Mouse (Mus musculus) inflammation-experienced regulatory T-cells, adult 6 months (primary cell): ENCODE results near the gene Ldlrap1. TPM values are rescaled to one million over a fixed set of nuclear protein-coding genes. Genes with fewer than 3 reads are reported as not detected.

Experiments
- ATAC-seq: one replicate; pipeline ENCODE4 v1.8.0; 2017
- polyA plus RNA-seq, 3 experiments: library from polyadenylated mRNA; unstranded; fragments of 100-300 nt; shearing (Covaris generic); gene quantifications; one replicate each; pipeline ENCODE4 v1.2.1; 2017

The Ldlrap1 gene
- polyA plus RNA-seq, 3 experiments from 2014 or later, result 14.2 to 31.3 (median 24.4) TPM

DNA sequence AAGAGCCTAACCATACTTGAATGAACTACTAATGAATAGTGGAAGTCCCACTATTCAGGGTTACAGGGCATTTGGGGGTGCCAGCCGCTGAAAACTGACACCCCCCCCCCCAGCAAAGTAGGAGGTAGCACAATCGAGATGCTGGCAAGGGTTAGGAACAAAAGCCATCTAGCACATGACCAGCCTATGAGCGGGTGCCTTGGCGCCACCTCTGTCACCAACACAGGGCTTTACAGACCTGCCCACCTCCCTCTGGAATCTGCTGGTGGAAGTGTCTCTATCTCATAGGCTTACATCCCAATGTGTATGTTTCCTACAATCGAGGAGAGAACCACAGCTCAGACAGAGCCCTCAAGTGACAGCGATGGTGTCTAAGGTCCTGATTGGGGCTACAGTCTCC, 17.0 kb downstream of the Ldlrap1 start:
- no peak for ATAC-seq

DNA sequence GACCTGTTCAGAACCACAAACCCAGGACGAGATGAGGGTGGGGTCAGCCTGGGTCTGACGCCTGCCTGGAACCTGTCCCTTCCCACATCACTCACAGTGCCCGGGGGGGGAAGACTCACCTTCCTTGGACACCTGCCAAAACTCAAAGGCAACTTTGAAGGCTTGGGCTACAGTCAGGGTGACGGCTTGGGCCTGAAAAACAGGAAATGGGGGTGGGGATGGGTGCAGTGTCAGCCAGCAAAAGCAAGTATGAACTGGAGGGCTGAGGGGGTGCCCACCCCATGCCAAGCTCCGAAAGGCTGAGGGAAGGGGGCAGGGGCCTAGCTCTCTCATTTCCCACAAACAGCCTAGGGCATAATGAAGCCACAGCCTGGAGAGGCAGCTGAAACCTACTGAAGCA, 17.6 kb downstream of the Ldlrap1 start:
- peak; percentile 81 for ATAC-seq

GRCm38 (mm10) chr4:134749301-134750030, 18.4 kb downstream of the Ldlrap1 start:
- peak; percentile 5 for ATAC-seq

DNA sequence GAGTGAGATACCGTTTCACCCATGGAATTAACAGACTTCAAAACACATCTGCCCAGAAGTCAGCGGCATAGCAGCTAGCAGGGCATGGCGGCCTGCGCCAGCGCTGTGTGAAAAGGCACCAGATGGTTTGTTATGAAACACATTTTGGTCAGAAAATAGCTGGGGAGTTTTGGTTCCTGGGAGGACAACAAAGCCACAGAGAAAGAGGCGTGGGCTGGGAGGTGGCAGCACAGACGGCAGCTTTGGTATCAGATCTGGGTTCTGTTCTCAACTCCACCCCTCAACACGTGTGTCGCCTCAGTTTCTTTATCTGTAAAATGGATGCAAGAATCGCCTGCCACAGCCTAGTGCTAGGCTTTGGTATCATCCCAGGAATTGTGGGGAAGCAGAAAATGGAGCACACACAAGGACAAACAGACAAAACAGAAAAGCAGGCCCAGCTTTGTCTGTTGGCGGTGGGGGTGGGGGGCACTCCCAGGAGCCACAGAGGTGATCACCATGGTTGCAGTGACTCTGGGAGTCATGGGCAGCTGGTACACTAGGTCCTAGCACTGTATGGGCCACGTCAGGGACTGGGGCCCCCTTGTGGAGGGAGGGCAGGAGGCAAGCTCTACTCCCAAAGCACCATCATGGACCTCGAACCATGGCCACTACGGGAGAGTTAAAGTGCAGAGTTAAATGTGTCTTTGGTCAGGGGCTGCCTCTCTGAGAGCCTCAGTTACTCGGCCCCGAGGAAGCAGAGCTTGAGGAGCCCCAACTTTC, 21.7 kb downstream of the Ldlrap1 start:
- ATAC-seq, result no peak

DNA sequence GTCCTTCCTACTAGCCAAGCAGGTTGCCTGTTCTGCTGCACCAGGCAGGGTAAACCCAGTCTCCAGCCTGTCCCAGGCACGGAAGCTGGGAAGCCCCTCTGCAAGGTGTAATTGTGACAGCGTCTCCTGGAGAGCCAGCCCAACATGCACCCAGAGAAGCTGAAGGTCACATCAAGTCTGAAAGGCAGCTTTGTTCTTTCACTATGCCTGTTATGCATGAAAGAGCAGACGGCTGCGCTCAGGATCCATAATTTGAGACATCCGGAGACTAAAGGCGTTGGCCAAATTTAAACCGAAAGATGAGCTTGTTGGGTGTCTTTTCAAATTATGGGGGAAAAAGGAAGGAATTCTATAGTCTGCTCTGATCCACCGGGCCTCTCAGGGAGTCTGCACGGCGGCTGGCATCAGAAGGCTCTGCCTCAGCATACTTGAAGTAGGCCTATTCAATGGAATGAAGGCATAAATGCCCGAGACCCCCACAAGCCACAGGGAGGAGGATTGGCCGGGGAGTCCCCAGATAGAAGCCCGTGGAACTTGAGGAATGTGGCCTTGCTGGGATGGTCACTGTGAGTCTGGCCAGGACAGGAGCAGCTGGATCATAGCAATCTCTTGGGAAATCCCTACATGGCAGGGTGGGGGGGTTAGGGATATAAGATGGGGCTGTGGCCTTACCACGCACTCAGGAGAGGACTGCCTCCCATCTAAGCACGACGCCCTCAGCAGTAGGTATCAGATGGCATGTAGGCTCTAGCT, 23.8 kb downstream of the Ldlrap1 start:
- ATAC-seq, result no peak

GRCm38 (mm10) chr4:134741949-134742348, 25.9 kb downstream of the Ldlrap1 start:
- ATAC-seq, result no peak

DNA sequence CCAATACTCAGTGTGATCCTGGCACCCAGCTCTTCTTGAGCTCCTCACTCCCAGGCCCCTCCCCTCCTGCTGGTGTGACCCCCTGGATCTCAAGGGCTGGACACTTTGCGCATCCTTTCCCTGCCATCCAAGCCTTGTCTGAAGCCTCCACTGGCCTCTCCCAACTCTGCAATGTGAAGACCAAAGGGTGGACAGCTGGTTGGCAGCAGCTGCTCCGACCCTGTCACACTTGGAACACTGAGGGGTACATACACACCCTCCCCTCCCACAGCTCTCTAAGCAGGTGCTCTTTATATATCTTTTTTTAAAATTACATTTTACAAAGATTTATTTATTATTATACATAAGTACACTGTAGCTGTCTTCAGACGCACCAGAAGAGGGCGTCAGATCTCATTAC, 27.6 kb downstream of the Ldlrap1 start:
- no peak for ATAC-seq

DNA sequence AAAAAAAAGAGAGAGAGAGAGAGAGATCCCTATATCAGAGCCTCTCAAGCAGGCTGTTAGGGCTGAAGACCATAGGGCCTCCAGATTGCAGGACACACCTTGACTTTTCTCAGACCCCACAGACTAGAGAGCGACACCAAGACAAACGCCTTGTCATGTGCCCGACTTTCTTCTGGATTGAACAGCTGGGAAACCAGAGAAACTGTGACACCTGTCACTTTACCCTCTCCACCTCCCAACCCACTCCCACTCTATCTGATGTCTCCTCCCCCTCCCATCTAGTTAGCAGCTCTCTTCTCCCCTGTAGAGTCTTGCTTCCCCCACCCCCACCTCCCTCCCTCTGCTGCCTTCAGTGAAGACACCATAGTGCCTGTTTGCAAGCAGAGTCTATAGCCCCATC, 28.3 kb downstream of the Ldlrap1 start:
- ATAC-seq, result no peak

GRCm38 (mm10) chr4:134737365-134737910, 30.4 kb downstream of the Ldlrap1 start:
- ATAC-seq, result peak; percentile 10

- no peak for ATAC-seq
These were observed 31.7 kb downstream of the Ldlrap1 start for GRCm38 (mm10) chr4:134736147-134736546.

- ATAC-seq, result peak; percentile 78
These were observed 33.2 kb downstream of the Ldlrap1 start for GRCm38 (mm10) chr4:134734629-134735081.

DNA sequence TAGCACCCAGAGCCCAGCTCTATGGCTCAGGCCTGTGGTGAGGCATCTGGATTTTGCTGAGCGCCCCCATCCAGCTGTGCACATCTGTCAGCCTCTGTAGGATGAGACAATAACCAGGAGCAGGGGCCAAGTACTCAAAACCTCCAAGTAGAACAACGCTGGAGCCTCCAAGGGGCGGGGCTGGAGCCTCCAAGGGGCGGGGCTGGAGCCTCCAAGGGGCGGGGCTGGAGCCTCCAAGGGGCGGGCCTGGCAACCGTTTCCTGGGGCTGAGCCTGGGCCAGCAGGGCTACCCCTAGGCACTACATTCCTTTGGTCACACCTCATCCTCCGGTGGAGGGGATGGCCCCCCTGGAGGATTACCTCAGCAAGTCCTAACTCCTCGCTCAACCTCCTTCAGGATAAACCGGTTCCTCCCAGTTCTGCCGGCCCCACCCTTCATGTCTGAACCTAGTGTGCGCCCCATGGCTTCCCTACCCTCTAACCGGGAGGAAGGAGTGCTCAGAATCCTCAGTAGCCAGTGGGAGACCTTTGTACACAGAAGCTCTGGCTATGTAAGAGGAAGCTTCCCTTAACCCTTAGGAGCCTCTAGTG, 33.7 kb downstream of the Ldlrap1 start:
- peak; percentile 50 for ATAC-seq

- no peak for ATAC-seq
These were observed 34.5 kb downstream of the Ldlrap1 start for GRCm38 (mm10) chr4:134733371-134733770.

DNA sequence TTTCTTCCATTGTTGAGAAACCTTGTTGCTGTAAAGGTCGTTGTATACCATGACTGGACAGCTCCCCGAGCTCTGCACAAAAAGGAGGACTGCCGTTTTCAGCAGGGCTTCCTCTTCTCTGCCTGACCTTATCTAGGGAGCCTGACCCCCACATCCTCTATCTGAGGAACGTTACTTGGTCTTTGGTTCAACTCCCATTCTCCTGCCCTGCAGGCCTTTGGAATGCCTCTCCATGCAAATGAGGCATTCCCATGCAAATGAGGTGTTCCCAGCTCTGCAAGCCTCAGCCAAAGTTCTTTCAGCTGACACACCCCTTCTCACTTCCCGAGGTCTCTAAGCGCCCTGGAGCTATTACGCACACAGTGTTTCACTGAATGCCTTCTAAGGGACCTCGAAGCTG, 37.7 kb downstream of the Ldlrap1 start:
- ATAC-seq, result no peak

GRCm38 (mm10) chr4:134725735-134726345, 42.0 kb downstream of the Ldlrap1 start:
- no peak for ATAC-seq

DNA sequence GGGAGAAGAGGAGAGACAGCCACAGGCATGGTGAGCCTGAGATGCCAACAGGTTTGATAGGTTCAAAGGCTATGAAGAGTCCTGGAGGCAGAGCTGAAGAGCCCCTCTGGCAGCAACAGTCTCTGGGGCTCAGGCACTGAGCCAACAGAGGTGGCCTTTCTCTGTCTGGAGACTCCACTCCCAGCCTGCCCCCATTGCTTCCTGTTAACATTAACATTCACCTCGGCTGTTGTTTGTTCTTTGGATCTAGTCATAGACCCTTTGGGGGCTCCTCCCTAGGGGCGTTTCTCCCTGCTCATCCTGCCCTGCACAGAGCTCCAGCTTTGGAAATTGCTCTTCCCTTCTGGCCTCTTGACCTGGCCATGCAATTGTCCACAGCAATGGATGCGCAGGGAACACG, 42.9 kb downstream of the Ldlrap1 start:
- no peak for ATAC-seq

DNA sequence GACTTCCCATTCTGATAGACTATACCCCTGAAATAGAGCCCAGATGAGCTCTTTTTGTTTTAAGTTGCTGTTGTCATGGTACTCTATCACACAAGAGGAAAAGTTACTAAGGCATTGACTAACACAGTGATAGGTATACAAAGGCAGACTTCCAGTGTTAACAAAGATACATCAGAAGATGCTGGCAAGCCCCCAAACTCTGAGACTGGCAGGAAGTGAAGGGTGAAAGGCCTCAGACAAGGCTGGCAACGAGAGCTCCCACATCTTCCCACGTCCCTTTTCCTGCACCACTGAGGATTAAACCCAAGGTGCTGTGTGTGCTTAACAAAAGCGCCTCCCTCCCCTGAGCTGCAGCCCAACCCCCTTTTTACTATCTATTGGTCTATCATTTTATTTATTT, 44.6 kb downstream of the Ldlrap1 start:
- ATAC-seq, result no peak

DNA sequence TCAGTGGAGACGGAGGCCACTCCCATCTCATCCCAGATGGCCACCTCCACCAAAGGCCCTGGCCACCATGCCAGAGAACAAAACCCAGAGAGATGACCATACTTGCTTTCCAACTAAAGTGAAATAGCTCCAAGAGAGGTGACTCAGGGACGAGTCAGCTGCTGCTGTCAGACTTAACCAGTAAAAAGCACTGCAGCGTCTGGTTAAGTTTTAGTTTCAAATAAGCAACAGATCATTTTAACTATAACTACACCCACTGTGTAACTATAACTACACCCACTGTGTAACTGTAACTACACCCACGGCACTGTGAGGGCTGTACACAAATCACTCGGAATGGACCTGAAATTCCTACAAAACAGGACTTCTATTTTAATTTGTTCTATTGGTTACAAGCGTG, 46.7 kb downstream of the Ldlrap1 start:
- no peak for ATAC-seq

- no peak for ATAC-seq
These were observed 47.5 kb downstream of the Ldlrap1 start for GRCm38 (mm10) chr4:134720371-134720770.

DNA sequence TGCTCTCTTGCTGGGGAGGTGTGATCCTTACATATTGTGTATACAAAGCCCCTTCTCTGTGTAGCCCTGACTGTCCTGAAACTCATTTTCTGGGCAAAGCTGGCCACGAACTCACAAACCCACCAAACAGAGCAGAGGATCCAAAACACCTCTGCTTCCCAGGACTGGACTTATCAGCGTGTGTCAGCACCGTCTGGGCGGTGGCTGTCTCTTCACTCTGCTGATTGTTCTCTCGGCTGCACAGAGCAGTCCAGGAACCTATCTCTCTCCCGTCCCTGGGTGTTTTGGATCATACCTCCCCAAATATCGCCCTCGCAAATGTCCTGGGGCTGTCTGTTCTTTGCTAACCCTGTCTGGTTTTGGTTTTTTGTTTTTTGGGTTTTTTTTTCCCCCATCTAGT, 48.3 kb downstream of the Ldlrap1 start:
- ATAC-seq, result no peak

DNA sequence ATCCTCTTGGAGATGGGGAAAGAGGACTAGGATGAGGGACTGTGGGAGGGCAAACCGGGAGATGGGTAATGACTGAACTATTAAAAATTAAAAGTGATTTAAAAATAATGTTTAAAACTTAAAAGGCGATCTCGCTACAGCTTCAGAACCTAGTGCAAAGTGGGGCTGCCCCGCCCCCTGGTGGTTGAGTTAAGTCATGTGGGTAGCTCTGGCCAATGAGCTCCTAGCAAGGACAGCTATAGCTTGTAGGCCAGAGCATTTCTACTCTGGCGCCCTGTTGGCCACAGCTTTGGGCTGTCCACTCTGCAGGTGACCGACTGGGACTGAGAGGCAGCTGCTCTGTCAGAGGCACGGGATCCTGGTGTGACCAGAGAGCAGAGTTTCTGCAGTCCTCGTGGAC, 53.9 kb downstream of the Ldlrap1 start:
- peak; percentile 89 for ATAC-seq

DNA sequence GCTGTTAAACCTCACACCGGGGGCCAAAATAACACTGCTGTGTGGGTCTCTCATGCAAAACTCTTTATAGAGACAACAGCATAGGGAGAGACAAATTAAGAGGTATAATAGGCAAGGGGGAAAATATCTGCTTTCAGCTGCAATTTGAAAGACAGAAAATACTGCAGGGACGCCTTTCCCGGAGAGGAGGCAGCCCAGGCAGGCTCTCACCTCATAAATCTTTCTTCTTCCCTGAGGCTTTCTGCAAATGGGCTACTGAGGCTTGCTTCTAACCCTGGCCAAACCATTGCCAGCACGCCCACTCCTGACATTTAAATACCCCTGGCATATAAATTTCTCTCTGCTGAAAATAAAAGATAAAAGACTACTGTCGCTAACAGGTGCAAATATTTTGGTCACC, 62.5 kb downstream of the Ldlrap1 start:
- ATAC-seq, result no peak
